Mouse (Mus musculus): ENCODE measurements around the gene Cmtm7.

DNA sequence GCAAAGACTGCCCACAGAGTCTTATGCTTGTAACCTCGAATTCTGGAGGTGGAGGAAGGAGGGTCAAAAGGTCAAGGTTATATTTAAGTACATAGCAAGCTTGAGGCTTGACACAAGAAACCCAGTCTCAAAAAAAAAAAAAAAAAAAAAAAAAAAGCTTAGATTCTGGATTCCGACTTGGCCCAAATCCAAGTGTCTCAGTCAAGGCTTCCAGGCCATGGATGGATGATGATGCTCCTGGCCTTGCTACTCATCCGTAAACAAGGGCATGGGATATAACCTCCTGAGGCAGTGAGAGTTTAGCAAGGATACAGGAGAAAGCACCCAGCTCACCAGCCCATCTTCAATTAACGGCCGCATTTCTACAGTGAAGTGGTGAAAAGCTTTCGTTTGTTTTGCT, 7.0 kb downstream of the Cmtm7 start:
- TF ChIP-seq EP300 (IDR thresholded peaks at IDR 0.05; ENCODE audit: low read depth): no peak
- TF ChIP-seq CTCF (IDR thresholded peaks at IDR 0.05; ENCODE audit: low read depth): no peak

All from heart, postnatal 0 days (tissue).